Mouse (Mus musculus) liver, adult 2 months (tissue): ENCODE data around the gene Stk10.

Source experiments
- CTCF ChIP-seq: fragments of 200-500 bp; IDR thresholded peaks from 2 replicates; pipeline ENCODE4 v1.5.1; 2011; ENCODE audit warnings: low read depth, low read length, control low read depth
- POLR2A ChIP-seq: fragments of 200-500 bp; IDR thresholded peaks from 2 replicates; pipeline ENCODE4 v1.6.1; 2011; ENCODE audit warnings: low read length, control low read depth; ENCODE audit not compliant: insufficient read depth; ENCODE audit errors: extremely low read depth

DNA sequence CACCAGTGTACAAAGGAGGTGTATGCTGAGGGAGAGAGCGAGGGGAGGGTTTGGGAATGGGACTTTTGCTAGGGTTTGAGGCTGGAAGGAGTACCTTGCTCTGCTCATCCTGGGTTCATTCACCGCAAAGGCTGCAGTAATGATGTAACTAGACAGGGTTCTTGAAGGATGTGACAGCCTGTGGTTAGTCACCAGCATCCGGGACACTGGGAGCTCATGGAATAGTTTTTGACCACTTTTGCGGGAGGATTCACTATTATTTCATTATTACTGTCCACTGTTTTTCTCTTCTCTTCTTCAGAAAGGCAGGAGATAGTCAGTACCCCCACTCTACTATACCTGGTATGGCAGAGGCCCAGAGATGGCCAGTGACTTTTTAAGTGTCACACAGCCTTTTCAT lies 9.1 kb downstream of the Stk10 start:
- TF ChIP-seq POLR2A (no peak), CTCF (no peak)
